Mouse (Mus musculus) midbrain, embryonic 11.5 days (tissue): ENCODE measurements around the gene Rpl18. TPM values are rescaled to one million over a fixed set of nuclear protein-coding genes. Genes with fewer than 3 reads are reported as not detected.

ENCODE experiments used
- ATAC-seq: fragments of 200-750 bp; cut with Nextera tagmentation; 2 replicates; pipeline ENCODE4 v1.8.0; 2017; ENCODE audit warnings: moderate TSS enrichment, moderate library complexity; ENCODE audit not compliant: low FRiP score
- DNase-seq: peaks from one replicate; pipeline ENCODE4 v3.0.0; 2015; ENCODE audit warnings: low spot score; ENCODE audit errors: missing footprints
- H3K27ac ChIP-seq: fragments of 300-500 bp; sonication (generic); 2 replicates; pipeline ENCODE4 v1.5.1; 2014; ENCODE audit warnings: low read depth, low read length
- H3K27me3 ChIP-seq: fragments of 300-500 bp; sonication (generic); 2 replicates; pipeline ENCODE4 v1.6.1; 2014; ENCODE audit warnings: mild to moderate bottlenecking, low read length, moderate library complexity, mixed read lengths; ENCODE audit not compliant: control insufficient read depth, insufficient read depth
- H3K36me3 ChIP-seq: fragments of 300-500 bp; sonication (generic); 2 replicates; pipeline ENCODE4 v1.6.1; 2014; ENCODE audit warnings: mild to moderate bottlenecking, low read length, moderate library complexity, mixed read lengths; ENCODE audit not compliant: control insufficient read depth, insufficient read depth
- H3K4me1 ChIP-seq: fragments of 300-500 bp; sonication (generic); 2 replicates; pipeline ENCODE4 v1.6.1; 2014; ENCODE audit warnings: low read length; ENCODE audit not compliant: control insufficient read depth, insufficient read depth
- H3K4me2 ChIP-seq: fragments of 300-500 bp; sonication (generic); 2 replicates; pipeline ENCODE4 v1.6.1; 2014; ENCODE audit warnings: mild to moderate bottlenecking, moderate library complexity
- H3K4me3 ChIP-seq: fragments of 300-500 bp; sonication (generic); 2 replicates; pipeline ENCODE4 v1.5.1; 2014; ENCODE audit warnings: low read depth, low read length
- H3K9ac ChIP-seq: fragments of 300-500 bp; sonication (generic); 2 replicates; pipeline ENCODE4 v1.6.1; 2014; ENCODE audit warnings: low read length
- H3K9me3 ChIP-seq: fragments of 300-500 bp; sonication (generic); 2 replicates; pipeline ENCODE4 v1.6.1; 2016; ENCODE audit warnings: low read length; ENCODE audit not compliant: control insufficient read depth
- WGBS: fragments of 180-500 bp; shearing (Covaris S2); extraction: QIAGEN DNeasy Blood & Tissue Kit; methylation state at CpG from one replicate; pipeline ENCODE4 v1.1.7; 2014; 5-methylcytosine and 5-hydroxymethylcytosine counted together
- polyA plus RNA-seq: library from polyadenylated mRNA; unstranded; fragments of >200 nt; fragmentation: Nextera tagmentation; extraction: Ambion mirVana; gene quantifications from 2 replicates; pipeline ENCODE4 v1.2.1, GENCODE M21; 2014

Gene Rpl18
- polyA plus RNA-seq, 1 experiment from 2014 or later = 933 TPM

DNA sequence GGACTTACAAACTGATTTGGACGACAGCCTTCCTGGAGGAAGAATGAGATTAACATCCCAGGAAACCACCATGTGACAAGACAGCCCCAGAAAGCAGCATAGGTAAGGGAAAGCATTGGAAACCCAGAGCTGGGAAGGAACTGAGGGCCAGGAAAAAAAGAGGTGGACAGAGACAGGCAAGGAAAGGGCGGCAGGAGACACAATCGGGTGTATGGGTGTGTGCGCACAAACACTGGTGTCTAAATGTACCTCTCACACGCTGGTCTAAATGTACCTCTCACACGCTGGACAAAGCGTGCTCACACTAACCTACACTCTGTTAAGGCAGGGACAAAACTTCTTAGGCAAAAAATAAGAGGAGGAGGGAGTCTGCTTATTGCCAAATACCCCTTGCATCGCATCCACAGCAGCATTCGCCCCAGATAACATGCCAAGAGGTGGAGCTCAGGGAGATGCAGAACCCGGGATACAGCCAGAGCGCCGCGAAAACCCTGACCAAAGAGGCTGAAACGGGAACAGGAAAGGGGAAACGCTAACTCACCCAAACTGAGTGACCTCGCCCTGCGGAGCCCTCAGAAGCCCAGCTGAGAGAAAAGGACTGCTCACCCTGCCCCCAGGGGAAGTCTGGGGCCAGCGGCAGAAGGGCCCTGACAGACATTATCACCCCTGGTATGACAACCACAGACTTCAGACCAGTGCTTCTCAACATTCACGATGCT lies 643 bp downstream of the Rpl18 start:
- WGBS = 83% methylated on average over 19 of the region's 19 CpGs
- Histone ChIP-seq H3K9ac (peak overlapping the region; percentile 39), H3K27me3 (no peaks in the 10 kb centered on the region), H3K27ac (no peak overlapping the region), H3K4me3 (peak overlapping the region; percentile 69), H3K4me1 (peaks cover 41% of the 10 kb centered on the region), H3K4me2 (peak overlapping the region; percentile 93), H3K9me3 (no peaks in the 10 kb centered on the region), H3K36me3 (peaks cover 30% of the 10 kb centered on the region)
- ATAC-seq (no peak), DNase-seq (no peak)

DNA sequence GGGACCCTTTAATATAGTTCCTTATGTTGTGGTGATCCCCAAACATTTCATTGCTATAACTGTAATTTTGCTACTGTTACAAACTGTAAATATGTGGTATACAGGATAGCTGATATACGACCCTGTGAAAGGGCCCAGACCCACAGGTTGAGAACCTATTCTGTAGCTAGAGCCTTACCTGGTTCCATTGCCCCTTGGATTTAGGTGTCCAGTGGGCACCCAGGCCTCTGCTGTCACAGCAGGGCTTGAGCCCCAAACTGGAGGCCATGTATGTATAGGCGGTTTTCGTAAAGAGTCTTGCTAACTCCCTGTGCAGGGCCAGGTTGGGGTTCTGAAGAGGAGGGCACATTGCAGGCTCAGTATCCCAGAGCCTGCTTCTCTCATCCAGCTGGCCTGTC lies 1.2 kb downstream of the Rpl18 start:
- Histone ChIP-seq H3K4me2 (peak overlapping the region; percentile 24; the same call in 1 of the 2 replicates), H3K4me3 (peak overlapping the region; percentile 17), H3K27me3 (no peaks in the 10 kb centered on the region), H3K27ac (no peak overlapping the region), H3K36me3 (peaks cover 27% of the 10 kb centered on the region), H3K4me1 (peaks cover 41% of the 10 kb centered on the region), H3K9me3 (no peaks in the 10 kb centered on the region), H3K9ac (peak overlapping the region; percentile 12; the same call in 1 of the 2 replicates)
- ATAC-seq (no peak), DNase-seq (no peak)
- WGBS = 90% methylated on average over 3 of the region's 3 CpGs

DNA sequence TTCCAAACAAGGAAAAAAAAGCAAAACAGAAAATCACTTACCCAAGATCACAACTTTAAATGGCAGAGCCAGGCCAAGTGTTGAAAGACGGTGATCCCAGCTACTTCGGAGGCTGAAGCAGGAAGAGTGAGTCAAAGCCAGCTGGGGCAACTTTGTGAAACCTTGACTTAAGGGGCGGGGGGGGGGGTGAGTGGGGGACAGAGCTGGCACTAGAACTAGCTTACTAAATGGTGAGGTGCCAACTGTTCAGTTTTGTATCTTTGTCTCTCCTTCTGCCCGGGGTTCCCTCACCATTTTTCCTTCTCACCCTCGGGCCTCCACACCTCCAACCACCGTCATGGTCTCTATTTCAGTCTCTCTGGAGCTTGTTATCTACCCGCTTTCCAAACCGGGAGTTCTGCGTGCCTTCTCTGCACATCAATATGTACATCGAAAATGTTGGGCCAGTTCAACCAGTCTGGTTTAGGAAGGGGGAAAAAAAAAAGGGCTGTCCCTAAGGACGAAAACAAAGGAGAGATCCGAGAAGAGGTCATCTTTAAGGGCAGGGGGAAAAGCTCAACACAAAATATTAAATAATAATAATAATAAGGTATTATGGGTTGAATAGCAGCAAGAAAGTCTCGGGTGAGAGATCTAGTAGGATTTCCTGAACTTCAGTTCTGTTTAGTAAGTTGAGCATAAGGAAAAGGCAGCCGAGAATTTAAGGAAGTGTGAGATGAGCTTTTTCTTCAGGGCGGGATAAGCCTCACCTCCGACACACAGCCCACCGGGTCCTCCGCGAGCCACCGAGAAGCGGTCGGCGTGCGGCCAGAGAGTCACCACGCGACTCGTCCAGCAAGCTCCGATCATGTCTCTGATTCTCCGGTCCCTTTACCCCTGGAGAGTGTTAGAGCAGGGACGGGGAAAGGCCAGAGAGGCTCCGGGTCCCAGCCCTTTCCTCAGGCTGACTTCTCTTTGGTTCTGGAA lies 2.0 kb downstream of the Rpl18 start:
- peaks cover 41% of the 10 kb centered on the region for H3K4me1 ChIP-seq
- H3K4me3 ChIP-seq = peak overlapping the region; percentile 93
- H3K9ac ChIP-seq = peak overlapping the region; percentile 86
- 12% methylated on average over 31 of the region's 31 CpGs for WGBS
- DNase-seq (peak; percentile 84), ATAC-seq (peak; percentile 46)
- peak overlapping the region; percentile 74 for H3K27ac ChIP-seq
- H3K4me2 ChIP-seq = peak overlapping the region; percentile 72
- H3K9me3 ChIP-seq = no peaks in the 10 kb centered on the region
- no peaks in the 10 kb centered on the region for H3K27me3 ChIP-seq
- H3K36me3 ChIP-seq = peaks cover 26% of the 10 kb centered on the region

DNA sequence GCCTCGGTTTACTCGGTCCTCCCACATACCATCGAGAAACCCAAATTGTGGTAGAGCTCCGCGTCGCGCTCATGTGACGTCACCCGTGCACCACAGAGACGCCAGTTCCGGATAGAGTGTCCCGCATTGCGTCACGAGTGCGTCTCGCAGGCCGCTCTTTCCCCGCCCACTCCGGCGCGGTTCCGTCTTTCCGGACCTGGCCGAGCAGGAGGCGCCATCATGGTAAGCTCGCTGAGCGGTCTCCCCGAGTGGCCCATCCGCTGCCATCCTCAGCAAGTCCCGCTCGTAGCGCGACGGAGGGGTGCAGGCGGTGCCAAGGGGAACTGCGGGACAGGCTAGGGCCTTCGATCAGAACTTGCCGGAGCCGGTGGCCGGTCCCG lies 2.7 kb downstream of the Rpl18 start, which contains the start of gene Sphk2:
Sphk2 (minus strand) TSS at position 85 of the 380 bp plus-strand sequence.
- no peaks in the 10 kb centered on the region for H3K27me3 ChIP-seq
- H3K36me3 ChIP-seq = peaks cover 21% of the 10 kb centered on the region
- H3K9ac ChIP-seq = peak within 1 kb of the TSS; percentile 93
- ATAC-seq = peak; percentile 78
- peak within 1 kb of the TSS; percentile 93 for H3K4me3 ChIP-seq
- under 1% methylated on average over 41 of the region's 41 CpGs for WGBS
- peaks cover 41% of the 10 kb centered on the region for H3K4me1 ChIP-seq
- H3K4me2 ChIP-seq = peak within 1 kb of the TSS; percentile 72
- DNase-seq = peak; percentile 100
- H3K27ac ChIP-seq = peak within 1 kb of the TSS; percentile 80
- H3K9me3 ChIP-seq = no peaks in the 10 kb centered on the region

DNA sequence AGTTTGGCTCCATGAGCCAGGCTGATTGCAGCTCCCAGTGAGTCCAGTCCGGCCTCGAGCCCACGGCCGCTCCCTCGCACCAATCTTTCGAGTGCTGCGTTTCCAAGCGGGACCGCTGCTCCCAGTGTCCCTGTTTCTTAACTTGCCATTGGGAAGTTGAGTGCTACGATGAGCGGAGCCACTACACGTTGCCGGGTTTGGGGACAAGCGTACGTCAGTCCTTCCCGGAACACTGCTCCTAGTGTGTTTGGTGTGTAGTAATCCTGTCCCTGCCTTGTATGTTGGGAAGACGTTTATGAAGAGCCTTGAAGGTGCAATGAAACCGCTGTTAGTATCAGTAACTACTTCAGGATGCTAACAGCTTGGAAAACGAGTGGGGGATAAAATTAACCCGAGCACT lies 3.1 kb downstream of the Rpl18 start:
- peak overlapping the region; percentile 93 for H3K4me3 ChIP-seq
- H3K9ac ChIP-seq = peak overlapping the region; percentile 93
- H3K27ac ChIP-seq = peak overlapping the region; percentile 80
- peaks cover 41% of the 10 kb centered on the region for H3K4me1 ChIP-seq
- peaks cover 17% of the 10 kb centered on the region for H3K36me3 ChIP-seq
- DNase-seq (no peak), ATAC-seq (no peak)
- WGBS = under 1% methylated on average over 20 of the region's 20 CpGs
- no peaks in the 10 kb centered on the region for H3K27me3 ChIP-seq
- no peaks in the 10 kb centered on the region for H3K9me3 ChIP-seq
- H3K4me2 ChIP-seq = peak overlapping the region; percentile 70

DNA sequence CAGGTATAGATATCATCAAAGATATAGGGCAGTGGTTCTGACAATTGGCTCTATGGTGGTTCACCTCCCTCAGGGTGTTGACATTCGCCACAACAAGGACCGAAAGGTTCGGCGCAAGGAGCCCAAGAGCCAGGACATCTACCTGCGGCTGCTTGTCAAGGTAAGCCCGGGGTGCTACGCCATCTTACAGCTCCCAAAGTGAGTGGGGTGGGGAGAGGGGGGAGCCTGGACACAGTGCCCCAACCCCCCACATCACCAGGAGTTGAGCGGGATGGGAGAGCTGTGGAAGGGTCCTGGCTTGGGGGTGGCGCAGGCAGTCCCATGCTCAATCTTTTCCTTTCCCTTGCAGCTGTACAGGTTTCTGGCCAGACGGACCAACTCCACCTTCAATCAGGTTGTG lies 3.9 kb downstream of the Rpl18 start:
- Histone ChIP-seq H3K9me3 (no peaks in the 10 kb centered on the region), H3K27ac (no peak overlapping the region), H3K36me3 (peaks cover 21% of the 10 kb centered on the region), H3K4me3 (peak overlapping the region; percentile 93), H3K27me3 (no peaks in the 10 kb centered on the region), H3K9ac (peak overlapping the region; percentile 93), H3K4me2 (peak overlapping the region; percentile 70), H3K4me1 (peaks cover 39% of the 10 kb centered on the region)
- 84% methylated on average over 10 of the region's 10 CpGs for WGBS
- ATAC-seq = no peak
- peak; percentile 80 for DNase-seq

DNA sequence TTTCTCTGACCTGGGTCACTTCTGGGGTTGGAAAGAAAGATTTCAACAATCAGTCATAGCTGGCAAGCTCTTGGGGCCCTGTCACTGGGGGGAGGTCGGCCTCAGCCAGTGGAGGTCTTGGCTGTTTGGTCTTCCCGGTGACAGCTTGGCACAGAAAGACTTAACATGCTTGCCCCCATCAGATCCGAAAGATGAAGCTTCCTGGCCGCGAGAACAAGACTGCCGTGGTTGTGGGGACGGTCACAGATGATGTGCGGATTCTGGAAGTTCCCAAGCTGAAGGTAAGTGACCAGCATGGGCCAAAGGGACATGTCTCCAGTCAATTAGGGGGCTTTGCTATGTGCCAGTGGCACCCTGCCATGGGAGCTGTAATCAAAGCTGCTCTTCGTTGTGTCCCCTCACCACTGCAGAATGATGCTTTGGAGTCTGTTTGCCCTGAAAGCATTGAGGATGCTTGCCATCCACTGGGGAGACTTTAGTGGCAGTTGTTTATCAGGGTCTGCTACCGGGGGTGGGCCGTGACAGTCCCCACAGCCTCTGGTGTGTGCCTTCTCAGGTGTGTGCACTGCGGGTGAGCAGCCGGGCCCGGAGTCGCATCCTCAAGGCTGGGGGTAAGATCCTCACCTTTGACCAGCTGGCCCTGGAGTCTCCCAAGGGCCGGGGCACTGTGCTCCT lies 4.6 kb downstream of the Rpl18 start:
- Histone ChIP-seq H3K27ac (no peak overlapping the region), H3K4me2 (no peak overlapping the region; the same call in 1 of the 2 replicates), H3K4me1 (peaks cover 33% of the 10 kb centered on the region), H3K4me3 (no peak overlapping the region), H3K36me3 (peaks cover 25% of the 10 kb centered on the region), H3K9ac (no peak overlapping the region), H3K9me3 (no peaks in the 10 kb centered on the region), H3K27me3 (no peaks in the 10 kb centered on the region)
- 94% methylated on average over 15 of the region's 16 CpGs for WGBS
- DNase-seq = peak; percentile 82
- ATAC-seq = no peak

DNA sequence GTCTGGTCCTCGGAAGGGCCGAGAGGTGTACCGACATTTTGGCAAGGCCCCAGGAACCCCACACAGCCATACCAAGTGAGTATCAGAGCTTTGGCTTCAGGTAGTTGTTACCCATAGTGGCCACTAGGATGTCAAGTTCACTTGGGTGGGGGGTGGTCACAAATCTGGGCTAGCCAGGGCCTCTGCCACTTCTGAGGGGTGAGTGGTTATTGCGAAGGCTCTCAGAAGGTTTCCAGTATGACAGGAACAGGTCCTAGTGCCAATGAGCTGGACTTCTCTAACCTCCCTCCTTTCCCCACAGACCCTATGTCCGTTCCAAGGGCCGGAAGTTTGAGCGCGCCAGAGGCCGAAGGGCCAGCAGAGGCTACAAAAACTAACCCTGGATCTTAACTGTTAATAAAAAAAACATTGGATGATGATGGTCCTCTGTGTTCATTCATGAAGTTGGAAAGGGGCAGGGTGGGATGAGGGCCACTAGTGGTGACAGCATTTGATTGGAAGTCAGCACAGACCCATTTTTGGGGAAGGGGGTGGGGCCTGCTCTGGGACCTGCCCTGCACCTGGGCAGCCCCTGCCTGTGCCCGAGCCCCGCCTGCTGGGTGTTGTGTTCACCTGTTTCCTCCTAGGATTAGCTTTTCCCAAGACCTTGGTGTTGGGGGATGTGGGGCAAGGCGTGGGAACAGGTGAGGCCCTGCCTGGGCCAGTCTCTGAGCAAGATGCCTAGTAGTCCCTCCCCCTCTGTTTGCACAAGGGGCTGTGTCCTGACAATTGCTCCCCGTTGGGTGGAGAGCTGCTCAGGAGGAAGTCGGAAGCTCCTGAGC lies 5.4 kb downstream of the Rpl18 start, which contains the start of gene Fam83e:
Fam83e (plus strand) TSS at position 800 of the 821 bp plus-strand sequence.
- Histone ChIP-seq H3K9ac (no peak within 1 kb of the TSS), H3K4me2 (no peak within 1 kb of the TSS), H3K27ac (no peak within 1 kb of the TSS), H3K4me3 (no peak within 1 kb of the TSS), H3K36me3 (peaks cover 25% of the 10 kb centered on the region), H3K9me3 (no peaks in the 10 kb centered on the region), H3K4me1 (peaks cover 30% of the 10 kb centered on the region), H3K27me3 (no peaks in the 10 kb centered on the region)
- 82% methylated on average over 14 of the region's 14 CpGs for WGBS
- DNase-seq (peak; percentile 81), ATAC-seq (no peak)
